ENCODE assay signal across 9 mouse cellular contexts in the genomic region with DNA sequence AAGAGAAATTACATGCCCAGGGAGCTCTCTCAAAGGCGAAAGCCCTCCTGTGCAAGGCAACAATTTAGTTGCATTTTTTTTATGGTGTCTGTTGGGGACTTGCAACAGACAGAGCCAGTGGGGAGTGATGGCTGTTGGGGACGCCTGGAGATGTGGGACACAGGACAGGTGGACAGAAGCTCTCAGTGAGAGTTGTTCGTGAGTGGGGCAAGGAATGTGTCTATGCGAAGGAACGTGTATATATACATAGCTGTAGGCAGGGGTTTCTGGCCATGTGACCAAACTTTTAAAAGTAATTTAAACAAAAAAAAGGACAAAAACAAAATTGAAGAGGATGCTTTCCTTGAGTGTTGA. TPM values are rescaled to one million over a fixed set of nuclear protein-coding genes. Genes with fewer than 3 reads are reported as not detected.
DNase-seq lines count a peak whose midpoint lies in the region; ATAC-seq lines count a peak whose summit lies in the region.
"Had no signal": no experiment of that assay in that cellular context is flagged by ENCODE, and none has a peak within 500 bp of the region (broad histone marks: within the 10 kb centered on the region; RNA-seq: fewer than 3 reads in every experiment).

No protein-coding gene starts in this region.

- intact Hi-C loops in heart, postnatal 14 days (cut with DNase I), result loop anchor here (5.0 kb wide), 1 partner anchor 35 kb away; no protein-coding TSS in a partner anchor

- H3K9ac ChIP-seq in heart, embryonic 13.5 days, result peak overlapping the region; percentile 67
- H3K9ac ChIP-seq in midbrain, embryonic 11.5 days (ENCODE audit: low read length), result no peak overlapping the region; the same call in 1 of the 2 replicates
- H3K9ac ChIP-seq in intestine, embryonic 16.5 days (ENCODE audit: low read depth, low read length), result 0 out of 2 replicates have a peak overlapping the region, but pooled peaks have one; percentile 19
- 0 out of 2 replicates have a peak overlapping the region, but pooled peaks have one; percentile 12 for H3K9ac ChIP-seq in stomach, embryonic 16.5 days (ENCODE audit: low read length)
- H3K9ac ChIP-seq: liver, embryonic 13.5 days had no signal

- H3K36me3 ChIP-seq in heart, embryonic 13.5 days, result peaks cover 52% of the 10 kb centered on the region
- H3K36me3 ChIP-seq in midbrain, embryonic 10.5 days, result peaks cover 44% of the 10 kb centered on the region
- no peaks in the 10 kb centered on the region for H3K36me3 ChIP-seq in midbrain, embryonic 11.5 days (ENCODE audit: control insufficient read depth, insufficient read depth, low read length)
- H3K36me3 ChIP-seq in intestine, embryonic 16.5 days (ENCODE audit: control insufficient read depth, insufficient read depth, low read length), result no peaks in the 10 kb centered on the region
- H3K36me3 ChIP-seq in stomach, embryonic 16.5 days (ENCODE audit: control insufficient read depth, insufficient read depth, low read length), result no peaks in the 10 kb centered on the region; the same call in 1 of the 2 replicates
- H3K36me3 ChIP-seq: liver, embryonic 13.5 days had no signal

- peak overlapping the region; percentile 60 for H3K4me2 ChIP-seq in heart, embryonic 13.5 days
- H3K4me2 ChIP-seq in midbrain, embryonic 11.5 days, result no peak overlapping the region
- peak overlapping the region; percentile 40 for H3K4me2 ChIP-seq in intestine, embryonic 16.5 days (ENCODE audit: low read depth, low read length)
- H3K4me2 ChIP-seq in stomach, embryonic 16.5 days (ENCODE audit: low read depth, low read length), result peak overlapping the region; percentile 48
- H3K4me2 ChIP-seq: liver, embryonic 13.5 days had no signal

- peak overlapping the region; percentile 89 for H3K27ac ChIP-seq in heart, embryonic 13.5 days (replicated peaks)
- peak overlapping the region; percentile 40; the same call in 1 of the 2 replicates for H3K27ac ChIP-seq in midbrain, embryonic 10.5 days (replicated peaks)
- no peak overlapping the region for H3K27ac ChIP-seq in midbrain, embryonic 11.5 days (ENCODE audit: low read depth, low read length)
- peak overlapping the region; percentile 54 for H3K27ac ChIP-seq in intestine, embryonic 16.5 days (ENCODE audit: low read length)
- H3K27ac ChIP-seq in stomach, embryonic 16.5 days (ENCODE audit: low read length), result peak overlapping the region; percentile 82
- H3K27ac ChIP-seq: liver, embryonic 13.5 days had no signal

- 57% methylated on average over 5 of the region's 5 CpGs for WGBS in heart, embryonic 13.5 days
- WGBS in midbrain, embryonic 10.5 days, result 55% methylated on average over 5 of the region's 5 CpGs
- 49% methylated on average over 5 of the region's 5 CpGs for WGBS in midbrain, embryonic 11.5 days
- WGBS in intestine, embryonic 16.5 days, result 51% methylated on average over 5 of the region's 5 CpGs
- WGBS in stomach, embryonic 16.5 days, result 43% methylated on average over 5 of the region's 5 CpGs

- H3K27me3 ChIP-seq in heart, embryonic 13.5 days (replicated peaks), result no peaks in the 10 kb centered on the region
- H3K27me3 ChIP-seq in midbrain, embryonic 10.5 days (ENCODE audit: low read depth, poor library complexity, severe bottlenecking), result no peaks in the 10 kb centered on the region
- no peaks in the 10 kb centered on the region for H3K27me3 ChIP-seq in midbrain, embryonic 11.5 days (ENCODE audit: control insufficient read depth, insufficient read depth, low read length)
- H3K27me3 ChIP-seq in intestine, embryonic 16.5 days (replicated peaks; ENCODE audit: control insufficient read depth, insufficient read depth, low read length), result no peaks in the 10 kb centered on the region
- no peaks in the 10 kb centered on the region for H3K27me3 ChIP-seq in stomach, embryonic 16.5 days (ENCODE audit: control insufficient read depth, insufficient read depth, low read length)
- H3K27me3 ChIP-seq: liver, embryonic 13.5 days had no signal

- H3K4me1 ChIP-seq in heart, embryonic 13.5 days, result peaks cover 81% of the 10 kb centered on the region
- peaks cover 42% of the 10 kb centered on the region for H3K4me1 ChIP-seq in midbrain, embryonic 10.5 days
- H3K4me1 ChIP-seq in midbrain, embryonic 11.5 days (ENCODE audit: control insufficient read depth, insufficient read depth, low read length), result peaks cover 19% of the 10 kb centered on the region
- peaks cover 17% of the 10 kb centered on the region for H3K4me1 ChIP-seq in intestine, embryonic 16.5 days (ENCODE audit: control insufficient read depth, insufficient read depth, low read length)
- H3K4me1 ChIP-seq in stomach, embryonic 16.5 days (ENCODE audit: control insufficient read depth, insufficient read depth, low read length), result peaks cover 48% of the 10 kb centered on the region
- H3K4me1 ChIP-seq: liver, embryonic 13.5 days had no signal

- peak overlapping the region; percentile 27; the same call in 1 of the 2 replicates for H3K4me3 ChIP-seq in heart, embryonic 13.5 days
- peak overlapping the region; percentile 21; the same call in 1 of the 2 replicates for H3K4me3 ChIP-seq in midbrain, embryonic 10.5 days
- no peak overlapping the region for H3K4me3 ChIP-seq in midbrain, embryonic 11.5 days (ENCODE audit: low read depth, low read length)
- H3K4me3 ChIP-seq in intestine, embryonic 16.5 days (ENCODE audit: low read length), result no peak overlapping the region
- H3K4me3 ChIP-seq in stomach, embryonic 16.5 days (replicated peaks; ENCODE audit: low read length), result no peak overlapping the region; the same call in 1 of the 2 replicates
- H3K4me3 ChIP-seq: liver, embryonic 13.5 days had no signal

- ATAC-seq in heart, embryonic 13.5 days (ENCODE audit: extremely low read depth, insufficient number of reproducible peaks, low FRiP score, low TSS enrichment), result no peak
- ATAC-seq in midbrain, embryonic 11.5 days (ENCODE audit: low FRiP score), result no peak
- ATAC-seq in intestine, embryonic 16.5 days, result no peak
- no peak for ATAC-seq in stomach, embryonic 16.5 days (ENCODE audit: insufficient read depth, low FRiP score)

- DNase-seq in heart, postnatal 14 days, result no peak
- no peak for DNase-seq in midbrain, embryonic 10.5 days (ENCODE audit: low spot score)
- no peak for DNase-seq in midbrain, embryonic 11.5 days (ENCODE audit: low spot score, missing footprints)
- DNase-seq in ovary, adult 18-20 months (ENCODE audit: low spot score), result no peak
- DNase-seq in cerebellum, adult 11 months, result no peak
- DNase-seq: liver, embryonic 13.5 days had no signal

- H3K9me3 ChIP-seq in heart, embryonic 13.5 days, result no peaks in the 10 kb centered on the region
- no peaks in the 10 kb centered on the region for H3K9me3 ChIP-seq in midbrain, embryonic 10.5 days (replicated peaks)
- H3K9me3 ChIP-seq in midbrain, embryonic 11.5 days (ENCODE audit: control insufficient read depth, low read length), result no peaks in the 10 kb centered on the region
- no peaks in the 10 kb centered on the region for H3K9me3 ChIP-seq in intestine, embryonic 16.5 days (ENCODE audit: control insufficient read depth, low read length)
- no peaks in the 10 kb centered on the region for H3K9me3 ChIP-seq in stomach, embryonic 16.5 days (replicated peaks; ENCODE audit: control insufficient read depth, low read length)
- H3K9me3 ChIP-seq: liver, embryonic 13.5 days had no signal

RNA-seq across cellular contexts. Expression of a gene that starts 39.6 kb away (rescaled TPM):
- polyA plus RNA-seq in heart, embryonic 13.5 days (2015; fragmentation: Nextera tagmentation; extraction: Ambion mirVana), result 23.2 and 23.7 TPM in 2 replicates
- total RNA-seq in heart, postnatal 14 days (2021), result 10 to 100 TPM; 54.2 to 63.0 TPM
- 34.9 and 42.3 TPM in 2 replicates for polyA plus RNA-seq in midbrain, embryonic 10.5 days (2016; fragmentation: Nextera tagmentation; extraction: Ambion mirVana)
- polyA plus RNA-seq in midbrain, embryonic 11.5 days (2014; fragmentation: Nextera tagmentation; extraction: Ambion mirVana), result 49.3 and 57.3 TPM in 2 replicates
- polyA plus RNA-seq in intestine, embryonic 16.5 days (2015; fragmentation: Nextera tagmentation; extraction: Ambion mirVana), result 16.4 and 17.2 TPM in 2 replicates
- 32.4 and 35.6 TPM in 2 replicates for polyA plus RNA-seq in stomach, embryonic 16.5 days (2015; fragmentation: Nextera tagmentation; extraction: Ambion mirVana)

Comparison
In these comparisons a context has a peak if more than half of its experiments do, and no peak if none do; other contexts are left out.
1. H3K4me3 ChIP-seq: peak in heart, embryonic 13.5 days (single experiment) and midbrain, embryonic 10.5 days (single experiment); none in midbrain, embryonic 11.5 days (single experiment), intestine, embryonic 16.5 days (single experiment) and stomach, embryonic 16.5 days (single experiment).